Mouse (Mus musculus) lung, postnatal 0 days (tissue): ENCODE measurements around the gene Ppp1r9a.
A peak's percentile ranks its signal among the peaks of the same experiment; 100 is the strongest.

Source experiments
- CTCF ChIP-seq: IDR thresholded peaks from 2 replicates; pipeline ENCODE4 v1.5.1; 2016; ENCODE audit warnings: antibody characterized with exemption, mild to moderate bottlenecking
- EP300 ChIP-seq: IDR thresholded peaks from 2 replicates; pipeline ENCODE4 v1.6.1; 2016; ENCODE audit warnings: antibody characterized with exemption, mild to moderate bottlenecking, control low read depth

DNA sequence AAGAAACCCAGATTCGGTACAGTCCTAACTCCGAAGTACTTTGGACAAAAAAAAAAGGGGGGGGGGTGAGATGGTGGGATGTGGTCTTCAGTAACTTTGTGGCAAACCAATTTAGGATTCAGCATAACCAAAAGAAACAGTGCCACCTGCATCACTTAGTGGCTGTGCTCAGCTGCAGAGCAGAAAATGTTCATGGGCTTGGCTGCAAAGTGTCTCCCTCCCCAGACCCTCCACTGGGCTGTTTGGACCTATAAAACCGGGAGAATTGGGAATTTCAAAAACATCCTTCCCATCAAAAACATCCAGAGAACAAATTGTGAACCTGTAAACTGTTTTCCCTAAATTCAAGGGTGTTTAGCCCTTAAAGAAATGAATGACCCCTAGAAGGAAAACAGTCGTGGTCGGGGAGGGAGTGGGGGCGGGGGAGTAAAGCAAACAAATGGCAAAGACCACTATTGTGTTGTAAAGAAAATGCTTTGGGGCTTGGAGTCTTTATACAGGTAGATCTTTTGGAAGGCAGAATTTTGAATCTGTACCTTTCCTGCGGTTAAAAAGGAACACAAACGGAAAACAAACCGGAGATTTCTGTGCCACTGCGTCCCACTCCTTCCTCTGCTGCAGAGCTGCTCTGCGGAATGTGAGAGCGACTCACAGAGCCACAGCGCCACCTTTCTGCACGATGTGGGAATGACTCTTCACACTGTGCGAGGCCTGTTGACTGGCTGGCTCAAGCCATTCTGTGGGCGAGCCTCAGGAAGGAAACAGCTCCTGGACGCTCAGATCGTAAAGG is 207.4 kb downstream of the Ppp1r9a start:
- TF ChIP-seq EP300 (no peak), CTCF (peak; percentile 100)
